Mouse (Mus musculus) kidney, embryonic 15.5 days (tissue): Measurements from ENCODE around the gene Ankrd22. TPM values are rescaled to one million over a fixed set of nuclear protein-coding genes. Genes with fewer than 3 reads are reported as not detected.

Source experiments
- ATAC-seq: fragments of 200-750 bp; cut with Nextera tagmentation; replicated peaks from 2 replicates; pipeline ENCODE4 v1.8.0; 2017; ENCODE audit warnings: moderate TSS enrichment; ENCODE audit not compliant: low FRiP score
- H3K27ac ChIP-seq: fragments of 300-500 bp; sonication (generic); 2 replicates; pipeline ENCODE4 v1.5.1; 2015; ENCODE audit warnings: mild to moderate bottlenecking, inconsistent platforms
- H3K27me3 ChIP-seq: fragments of 300-500 bp; sonication (generic); 2 replicates; pipeline ENCODE4 v1.6.1; 2015; ENCODE audit warnings: inconsistent platforms
- H3K36me3 ChIP-seq: fragments of 300-500 bp; sonication (generic); 2 replicates; pipeline ENCODE4 v1.6.1; 2015; ENCODE audit warnings: inconsistent platforms
- H3K4me1 ChIP-seq: fragments of 300-500 bp; sonication (generic); 2 replicates; pipeline ENCODE4 v1.6.1; 2015; ENCODE audit warnings: inconsistent platforms
- H3K4me2 ChIP-seq: fragments of 300-500 bp; sonication (generic); 2 replicates; pipeline ENCODE4 v1.6.1; 2015; ENCODE audit warnings: moderate library complexity, mild to moderate bottlenecking, inconsistent platforms
- H3K4me3 ChIP-seq: fragments of 300-500 bp; sonication (generic); replicated peaks from 2 replicates; pipeline ENCODE4 v1.5.1; 2015; ENCODE audit warnings: mild to moderate bottlenecking, inconsistent platforms
- H3K9ac ChIP-seq: fragments of 300-500 bp; sonication (generic); 2 replicates; pipeline ENCODE4 v1.6.1; 2015; ENCODE audit warnings: mild to moderate bottlenecking, inconsistent platforms
- H3K9me3 ChIP-seq: fragments of 300-500 bp; sonication (generic); replicated peaks from 2 replicates; pipeline ENCODE4 v1.6.1; 2016; ENCODE audit warnings: inconsistent platforms
- WGBS: fragments of 180-500 bp; shearing (Covaris S2); methylation state at CpG from one replicate; pipeline ENCODE4 v1.1.7; 2015; ENCODE audit warnings: mixed read lengths; 5-methylcytosine and 5-hydroxymethylcytosine counted together
- polyA plus RNA-seq: library from polyadenylated mRNA; unstranded; fragments of >200 nt; fragmentation: Nextera tagmentation; extraction: Ambion mirVana; gene quantifications from 2 replicates; pipeline ENCODE4 v1.2.1, GENCODE M21; 2015

Ankrd22 gene
- polyA plus RNA-seq, 1 experiment from 2014 or later = 0.08 TPM

GRCm38 (mm10) chr19:34120107-34120731 lies 45.6 kb downstream of the Ankrd22 start:
- Histone ChIP-seq H3K9me3 (no peaks in the 10 kb centered on the region), H3K4me3 (no peak overlapping the region), H3K4me1 (0 out of 2 replicates have a peak, but pooled peaks cover 3% of the 10 kb centered on the region), H3K27me3 (no peaks in the 10 kb centered on the region), H3K27ac (no peak overlapping the region), H3K36me3 (no peaks in the 10 kb centered on the region), H3K4me2 (no peak overlapping the region), H3K9ac (no peak overlapping the region)
- no peak for ATAC-seq
- 49% methylated on average over 3 of the region's 3 CpGs for WGBS

DNA sequence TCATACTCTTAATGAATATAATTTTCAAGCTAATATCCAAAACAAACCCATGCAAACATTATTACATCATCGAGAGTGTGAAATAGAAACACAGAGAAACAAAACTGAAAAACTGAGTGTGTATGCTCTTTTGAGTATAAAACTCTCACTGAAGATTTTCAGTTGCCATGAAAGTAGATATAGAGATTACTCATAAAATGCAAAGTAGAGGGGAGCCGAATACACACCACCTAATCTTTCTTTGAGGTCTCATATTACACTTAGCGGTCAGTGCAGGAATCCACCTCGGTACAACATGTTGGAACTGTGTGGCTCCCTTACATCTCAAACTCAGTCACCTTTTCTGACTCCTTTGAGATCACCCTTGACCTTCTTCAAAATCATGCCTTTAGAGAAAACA lies 46.2 kb downstream of the Ankrd22 start:
- 0 out of 2 replicates have a peak, but pooled peaks cover 3% of the 10 kb centered on the region for H3K4me1 ChIP-seq
- H3K4me3 ChIP-seq = no peak overlapping the region
- H3K4me2 ChIP-seq = no peak overlapping the region
- no peaks in the 10 kb centered on the region for H3K27me3 ChIP-seq
- no peak overlapping the region for H3K9ac ChIP-seq
- H3K27ac ChIP-seq = no peak overlapping the region
- ATAC-seq = no peak
- WGBS = 43% methylated on average over 4 of the region's 4 CpGs
- no peaks in the 10 kb centered on the region for H3K9me3 ChIP-seq
- H3K36me3 ChIP-seq = no peaks in the 10 kb centered on the region

DNA sequence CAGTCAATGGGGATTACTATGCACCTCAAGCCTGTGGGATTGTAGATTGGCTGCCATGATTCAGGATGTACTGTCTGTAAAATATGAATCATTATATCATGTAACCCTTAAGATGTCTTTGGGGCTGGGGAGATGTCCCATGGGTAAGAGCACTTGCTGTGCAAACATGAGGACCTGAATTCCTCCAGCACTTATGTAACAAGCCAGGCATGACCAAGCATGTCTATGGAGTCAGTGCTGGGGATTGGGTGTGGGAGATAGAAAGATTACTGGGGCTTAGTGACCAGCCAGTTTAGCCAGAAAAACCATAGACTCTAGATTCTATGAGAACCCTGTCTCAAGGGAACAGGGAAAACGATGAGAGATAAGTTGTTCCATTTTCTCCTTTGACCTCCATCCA lies 46.8 kb downstream of the Ankrd22 start:
- 81% methylated on average over 1 of the region's 1 CpGs for WGBS
- 0 out of 2 replicates have a peak, but pooled peaks cover 3% of the 10 kb centered on the region for H3K4me1 ChIP-seq

DNA sequence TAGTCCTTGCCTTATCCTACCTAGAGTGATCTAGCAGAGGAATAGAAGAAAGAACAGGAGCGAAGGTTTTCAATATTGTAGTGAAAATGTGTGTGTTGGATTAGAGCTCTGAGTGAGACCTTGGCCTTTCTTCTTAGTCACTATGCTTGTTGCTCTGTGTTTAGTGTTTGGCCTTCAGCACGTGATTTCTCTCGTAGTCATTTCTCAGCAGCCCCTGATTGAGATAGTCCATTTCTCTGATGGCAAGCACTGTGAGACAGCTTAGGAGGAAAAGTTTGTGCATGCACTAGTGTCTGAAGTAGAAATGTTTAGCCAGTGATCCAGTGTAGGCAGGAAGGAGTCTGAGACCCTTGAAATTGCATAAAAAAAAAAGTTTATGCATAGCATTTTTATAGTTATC lies 61.0 kb downstream of the Ankrd22 start:
- no peaks in the 10 kb centered on the region for H3K36me3 ChIP-seq
- WGBS = 93% methylated on average over 3 of the region's 3 CpGs
- H3K4me1 ChIP-seq = no peaks in the 10 kb centered on the region
- no peak overlapping the region for H3K27ac ChIP-seq
- no peak overlapping the region for H3K4me2 ChIP-seq
- ATAC-seq = no peak
- H3K9ac ChIP-seq = no peak overlapping the region
- H3K4me3 ChIP-seq = no peak overlapping the region
- no peaks in the 10 kb centered on the region for H3K27me3 ChIP-seq
- H3K9me3 ChIP-seq = no peaks in the 10 kb centered on the region

More for the DNA sequence above, 46.8 kb downstream of the Ankrd22 start:
- no peaks in the 10 kb centered on the region for H3K27me3 ChIP-seq
- no peak; the same call in 1 of the 2 replicates for ATAC-seq
- no peak overlapping the region for H3K4me3 ChIP-seq
- H3K27ac ChIP-seq = no peak overlapping the region
- no peaks in the 10 kb centered on the region for H3K9me3 ChIP-seq
- no peak overlapping the region for H3K4me2 ChIP-seq
- no peaks in the 10 kb centered on the region for H3K36me3 ChIP-seq
- no peak overlapping the region for H3K9ac ChIP-seq

DNA sequence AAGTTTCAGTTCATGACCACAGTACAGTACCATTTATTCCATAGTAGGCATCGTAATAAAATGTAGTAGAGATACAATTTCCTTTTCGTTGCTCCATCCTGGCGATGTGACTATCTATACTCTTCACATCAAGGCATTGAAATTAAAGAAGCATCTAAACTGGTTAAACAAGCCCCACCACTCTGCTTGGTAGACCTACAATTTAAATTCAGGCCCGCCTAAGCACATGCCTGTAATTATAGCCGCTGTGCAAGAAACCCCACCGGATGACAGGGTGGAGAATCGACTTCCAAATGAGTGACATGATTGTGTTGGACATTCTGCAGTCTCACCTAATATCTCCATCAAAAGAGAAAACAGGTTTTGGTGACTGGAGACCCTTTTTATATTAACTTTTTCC lies 64.0 kb downstream of the Ankrd22 start:
- H3K36me3 ChIP-seq = no peaks in the 10 kb centered on the region
- 84% methylated on average over 7 of the region's 7 CpGs for WGBS
- no peaks in the 10 kb centered on the region for H3K9me3 ChIP-seq
- no peaks in the 10 kb centered on the region for H3K4me1 ChIP-seq
- ATAC-seq = no peak
- no peaks in the 10 kb centered on the region for H3K27me3 ChIP-seq
- no peak overlapping the region for H3K9ac ChIP-seq
- no peak overlapping the region for H3K4me2 ChIP-seq
- no peak overlapping the region for H3K27ac ChIP-seq
- no peak overlapping the region for H3K4me3 ChIP-seq

DNA sequence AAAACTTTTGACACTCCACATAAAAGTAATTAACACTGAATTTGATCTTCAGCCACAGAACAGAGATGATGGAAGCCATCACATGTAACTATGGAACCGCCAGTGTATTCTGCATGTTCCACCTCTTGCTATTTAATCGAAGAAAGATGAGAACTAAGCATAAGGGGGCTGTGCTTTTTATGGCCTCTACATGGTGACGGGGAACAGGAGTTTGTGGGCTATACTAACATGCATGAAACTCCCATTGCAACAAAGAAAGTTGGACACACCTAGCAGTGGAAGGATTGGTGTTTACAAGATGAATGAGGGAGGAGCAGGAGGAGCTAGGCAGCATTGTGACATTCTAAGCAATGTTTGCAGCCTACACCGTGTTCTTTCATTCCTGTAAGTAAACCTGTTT lies 65.2 kb downstream of the Ankrd22 start, which contains the start of gene Lipm:
TSS of gene Lipm (plus strand) at position 301 of the 400 bp plus-strand sequence.
- Histone ChIP-seq H3K9ac (no peak within 1 kb of the TSS), H3K36me3 (no peaks in the 10 kb centered on the region), H3K4me3 (no peak within 1 kb of the TSS), H3K9me3 (no peaks in the 10 kb centered on the region), H3K4me1 (no peaks in the 10 kb centered on the region), H3K27me3 (no peaks in the 10 kb centered on the region), H3K27ac (no peak within 1 kb of the TSS), H3K4me2 (no peak within 1 kb of the TSS)
- 77% methylated on average over 4 of the region's 4 CpGs for WGBS
- ATAC-seq = no peak

GRCm38 (mm10) chr19:34096228-34096627 lies 69.6 kb downstream of the Ankrd22 start:
- Histone ChIP-seq H3K4me2 (no peak overlapping the region), H3K36me3 (no peaks in the 10 kb centered on the region), H3K9me3 (no peaks in the 10 kb centered on the region), H3K4me3 (no peak overlapping the region), H3K9ac (no peak overlapping the region), H3K27me3 (no peaks in the 10 kb centered on the region), H3K4me1 (no peaks in the 10 kb centered on the region), H3K27ac (no peak overlapping the region)
- WGBS = 74% methylated on average over 1 of the region's 1 CpGs
- no peak for ATAC-seq

GRCm38 (mm10) chr19:34095381-34095780 lies 70.5 kb downstream of the Ankrd22 start:
- ATAC-seq = no peak

DNA sequence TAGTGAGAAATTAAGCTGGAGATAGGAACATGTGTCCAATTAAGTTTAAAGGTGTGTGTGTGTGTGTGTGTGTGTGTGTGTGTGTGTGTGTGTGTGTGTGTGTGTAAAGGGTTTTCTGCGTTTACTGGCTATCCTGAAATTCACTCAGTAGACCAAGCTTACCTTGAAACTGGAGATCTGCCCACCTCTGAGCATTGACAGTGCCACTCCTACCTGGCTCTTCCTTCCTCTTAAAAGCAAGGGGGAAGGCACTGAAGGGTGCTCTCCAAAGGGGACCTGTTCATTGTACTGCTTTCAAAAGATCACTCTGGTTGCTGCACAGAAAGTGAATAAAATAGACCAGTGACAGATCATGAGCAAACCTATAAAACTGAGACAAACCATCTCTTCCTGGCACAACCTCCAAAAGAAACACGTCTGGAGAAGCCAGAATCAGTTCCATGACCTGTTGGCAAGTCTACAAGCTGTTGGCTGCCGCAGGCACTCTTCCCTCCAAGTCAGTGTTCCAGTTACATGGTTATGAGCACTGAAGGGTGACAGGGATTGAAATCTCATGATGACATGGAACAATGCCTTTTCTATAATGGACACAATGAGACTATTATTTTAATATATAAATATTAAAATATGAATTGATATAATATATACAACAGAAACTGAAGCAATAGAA lies 76.7 kb downstream of the Ankrd22 start:
- no peaks in the 10 kb centered on the region for H3K9me3 ChIP-seq
- no peak for ATAC-seq
- H3K36me3 ChIP-seq = no peaks in the 10 kb centered on the region
- H3K9ac ChIP-seq = no peak overlapping the region
- no peaks in the 10 kb centered on the region for H3K27me3 ChIP-seq
- H3K4me3 ChIP-seq = no peak overlapping the region
- 65% methylated on average over 3 of the region's 3 CpGs for WGBS
- H3K27ac ChIP-seq = no peak overlapping the region
- no peaks in the 10 kb centered on the region for H3K4me1 ChIP-seq
- no peak overlapping the region for H3K4me2 ChIP-seq

More at GRCm38 (mm10) chr19:34095381-34095780, 70.5 kb downstream of the Ankrd22 start:
- 78% methylated on average over 5 of the region's 5 CpGs for WGBS
- no peak overlapping the region for H3K4me2 ChIP-seq
- no peaks in the 10 kb centered on the region for H3K36me3 ChIP-seq
- H3K27me3 ChIP-seq = no peaks in the 10 kb centered on the region
- H3K4me3 ChIP-seq = no peak overlapping the region
- no peak overlapping the region for H3K27ac ChIP-seq
- H3K9ac ChIP-seq = no peak overlapping the region
- H3K9me3 ChIP-seq = no peaks in the 10 kb centered on the region
- no peaks in the 10 kb centered on the region for H3K4me1 ChIP-seq

- Histone ChIP-seq H3K36me3 (no peaks in the 10 kb centered on the region), H3K27me3 (no peaks in the 10 kb centered on the region), H3K4me1 (no peaks in the 10 kb centered on the region), H3K4me3 (no peak overlapping the region), H3K4me2 (no peak overlapping the region), H3K27ac (no peak overlapping the region), H3K9ac (no peak overlapping the region), H3K9me3 (no peaks in the 10 kb centered on the region)
- ATAC-seq = no peak
- 53% methylated on average over 2 of the region's 2 CpGs for WGBS
Observed at GRCm38 (mm10) chr19:34078130-34078529, 87.7 kb downstream of the Ankrd22 start.

- Histone ChIP-seq H3K9me3 (no peaks in the 10 kb centered on the region), H3K4me2 (no peak overlapping the region), H3K27ac (no peak overlapping the region), H3K36me3 (no peaks in the 10 kb centered on the region), H3K27me3 (no peaks in the 10 kb centered on the region), H3K4me3 (no peak overlapping the region), H3K9ac (no peak overlapping the region), H3K4me1 (no peaks in the 10 kb centered on the region)
- ATAC-seq = no peak
Observed at GRCm38 (mm10) chr19:34074239-34074638, 91.6 kb downstream of the Ankrd22 start.
